Mouse (Mus musculus) stomach, embryonic 14.5 days (tissue): ENCODE measurements at regions not wholly inside any gene's neighbourhood (a gene's known extent, or its start where the extent isn't known, plus 50 kb on each side); places are given as distances from the start of the nearest gene placed in this dataset.

Source experiments
- ATAC-seq: fragments of 200-750 bp; cut with Nextera tagmentation; 2 replicates; pipeline ENCODE4 v1.8.0; 2017; ENCODE audit warnings: low read depth, moderate TSS enrichment; ENCODE audit not compliant: insufficient number of reproducible peaks, insufficient read depth, low FRiP score
- H3K27ac ChIP-seq: fragments of 300-500 bp; sonication (generic); 2 replicates; pipeline ENCODE4 v1.5.1; 2014; ENCODE audit warnings: mild to moderate bottlenecking, low read length, moderate library complexity, mixed read lengths
- H3K27me3 ChIP-seq: fragments of 300-500 bp; sonication (generic); 2 replicates; pipeline ENCODE4 v1.6.1; 2014; ENCODE audit warnings: low read length, control low read depth, mixed read lengths; ENCODE audit not compliant: control insufficient read depth, insufficient read depth
- H3K36me3 ChIP-seq: fragments of 300-500 bp; sonication (generic); 2 replicates; pipeline ENCODE4 v1.6.1; 2014; ENCODE audit warnings: mild to moderate bottlenecking, control low read depth, low read length, moderate library complexity, mixed read lengths; ENCODE audit not compliant: control insufficient read depth, insufficient read depth
- H3K4me1 ChIP-seq: fragments of 300-500 bp; sonication (generic); 2 replicates; pipeline ENCODE4 v1.6.1; 2014; ENCODE audit warnings: low read length, control low read depth, mixed read lengths; ENCODE audit not compliant: control insufficient read depth, insufficient read depth
- H3K4me2 ChIP-seq: fragments of 300-500 bp; sonication (generic); replicated peaks from 2 replicates; pipeline ENCODE4 v1.6.1; 2014; ENCODE audit warnings: low read depth, low read length, control low read depth
- H3K4me3 ChIP-seq: fragments of 300-500 bp; sonication (generic); 2 replicates; pipeline ENCODE4 v1.5.1; 2014; ENCODE audit warnings: low read depth, low read length, control low read depth
- H3K9ac ChIP-seq: fragments of 300-500 bp; sonication (generic); replicated peaks from 2 replicates; pipeline ENCODE4 v1.6.1; 2014; ENCODE audit warnings: low read depth, mild to moderate bottlenecking, control low read depth, low read length, moderate library complexity, mixed read lengths
- H3K9me3 ChIP-seq: fragments of 300-500 bp; sonication (generic); 2 replicates; pipeline ENCODE4 v1.6.1; 2016; ENCODE audit warnings: low read depth, low read length, control low read depth; ENCODE audit not compliant: control insufficient read depth
- WGBS: fragments of 180-500 bp; shearing (Covaris S2); extraction: QIAGEN DNeasy Blood & Tissue Kit; methylation state at CpG from one replicate; pipeline ENCODE4 v1.1.7; 2014; 5-methylcytosine and 5-hydroxymethylcytosine counted together

GRCm38 (mm10) chr10:37376172-37376571 lies 237.5 kb upstream of the Marcks start:
- H3K4me3 ChIP-seq, result no peak overlapping the region
- no peak overlapping the region for H3K27ac ChIP-seq
- no peak overlapping the region for H3K4me2 ChIP-seq
- H3K4me1 ChIP-seq, result no peaks in the 10 kb centered on the region
- ATAC-seq, result no peak
- H3K36me3 ChIP-seq, result no peaks in the 10 kb centered on the region
- no peaks in the 10 kb centered on the region for H3K9me3 ChIP-seq
- no peak overlapping the region for H3K9ac ChIP-seq
- WGBS, result 48% methylated on average over 1 of the region's 1 CpGs
- no peaks in the 10 kb centered on the region for H3K27me3 ChIP-seq

- WGBS, result 86% methylated on average over 1 of the region's 1 CpGs
- H3K36me3 ChIP-seq, result no peaks in the 10 kb centered on the region
- no peak overlapping the region for H3K27ac ChIP-seq
- H3K4me1 ChIP-seq, result no peaks in the 10 kb centered on the region
- ATAC-seq, result no peak
- H3K4me3 ChIP-seq, result no peak overlapping the region
- H3K4me2 ChIP-seq, result no peak overlapping the region
- no peaks in the 10 kb centered on the region for H3K27me3 ChIP-seq
- H3K9me3 ChIP-seq, result no peaks in the 10 kb centered on the region
- H3K9ac ChIP-seq, result no peak overlapping the region
These were observed 236.9 kb upstream of the Marcks start for GRCm38 (mm10) chr10:37375648-37376047.

GRCm38 (mm10) chr10:37368997-37369679 lies 230.4 kb upstream of the Marcks start:
- no peaks in the 10 kb centered on the region for H3K36me3 ChIP-seq
- no peaks in the 10 kb centered on the region for H3K27me3 ChIP-seq
- H3K4me3 ChIP-seq, result no peak overlapping the region
- 93% methylated on average over 5 of the region's 5 CpGs for WGBS
- no peak overlapping the region for H3K4me2 ChIP-seq
- no peak overlapping the region for H3K9ac ChIP-seq
- ATAC-seq, result no peak
- no peak overlapping the region for H3K27ac ChIP-seq
- no peaks in the 10 kb centered on the region for H3K9me3 ChIP-seq
- H3K4me1 ChIP-seq, result no peaks in the 10 kb centered on the region

- Histone ChIP-seq H3K36me3 (no peaks in the 10 kb centered on the region), H3K9ac (no peak overlapping the region), H3K4me3 (no peak overlapping the region), H3K27me3 (no peaks in the 10 kb centered on the region), H3K27ac (no peak overlapping the region), H3K9me3 (no peaks in the 10 kb centered on the region), H3K4me1 (no peaks in the 10 kb centered on the region), H3K4me2 (no peak overlapping the region)
- WGBS, result 89% methylated on average over 4 of the region's 4 CpGs
- ATAC-seq, result no peak
These were observed 229.1 kb upstream of the Marcks start for GRCm38 (mm10) chr10:37367796-37368195.

- H3K9me3 ChIP-seq, result no peaks in the 10 kb centered on the region
- no peaks in the 10 kb centered on the region for H3K4me1 ChIP-seq
- no peaks in the 10 kb centered on the region for H3K36me3 ChIP-seq
- H3K9ac ChIP-seq, result no peak overlapping the region
- ATAC-seq, result no peak
- H3K27ac ChIP-seq, result no peak overlapping the region
- no peaks in the 10 kb centered on the region for H3K27me3 ChIP-seq
- no peak overlapping the region for H3K4me3 ChIP-seq
- WGBS, result 61% methylated on average over 4 of the region's 4 CpGs
- H3K4me2 ChIP-seq, result no peak overlapping the region
These were observed 225.8 kb upstream of the Marcks start for GRCm38 (mm10) chr10:37364506-37364905.

- no peak for ATAC-seq
- Histone ChIP-seq H3K4me2 (no peak overlapping the region), H3K4me1 (peaks cover 20% of the 10 kb centered on the region), H3K36me3 (no peaks in the 10 kb centered on the region), H3K27ac (no peak overlapping the region), H3K27me3 (no peaks in the 10 kb centered on the region), H3K9me3 (no peaks in the 10 kb centered on the region), H3K4me3 (no peak overlapping the region), H3K9ac (no peak overlapping the region)
- WGBS, result 85% methylated on average over 3 of the region's 3 CpGs
These were observed 222.3 kb upstream of the Marcks start for GRCm38 (mm10) chr10:37360985-37361384.

- Histone ChIP-seq H3K9ac (no peak overlapping the region), H3K4me2 (no peak overlapping the region), H3K9me3 (no peaks in the 10 kb centered on the region), H3K4me1 (peaks cover 20% of the 10 kb centered on the region), H3K27me3 (no peaks in the 10 kb centered on the region), H3K4me3 (no peak overlapping the region), H3K36me3 (no peaks in the 10 kb centered on the region), H3K27ac (no peak overlapping the region)
- ATAC-seq, result no peak
These were observed 220.2 kb upstream of the Marcks start for GRCm38 (mm10) chr10:37358900-37359299.

GRCm38 (mm10) chr10:37358334-37358733 lies 219.6 kb upstream of the Marcks start:
- Histone ChIP-seq H3K4me1 (peaks cover 20% of the 10 kb centered on the region), H3K4me2 (no peak overlapping the region), H3K36me3 (no peaks in the 10 kb centered on the region), H3K27me3 (no peaks in the 10 kb centered on the region), H3K27ac (no peak overlapping the region), H3K9me3 (no peaks in the 10 kb centered on the region), H3K9ac (no peak overlapping the region), H3K4me3 (no peak overlapping the region)
- ATAC-seq, result no peak
- 46% methylated on average over 5 of the region's 5 CpGs for WGBS
